Mouse (Mus musculus) kidney, embryonic 14.5 days (tissue): ENCODE results near the gene Wbp2. TPM values are rescaled to one million over a fixed set of nuclear protein-coding genes. Genes with fewer than 3 reads are reported as not detected.
A peak's percentile ranks its signal among the peaks of the same experiment; 100 is the strongest.

Source experiments
- ATAC-seq: fragments of 200-750 bp; cut with Nextera tagmentation; 2 replicates; pipeline ENCODE4 v1.8.0; 2017; ENCODE audit warnings: moderate number of reproducible peaks, mild to moderate bottlenecking, moderate TSS enrichment, moderate library complexity; ENCODE audit not compliant: low FRiP score, low TSS enrichment
- H3K27ac ChIP-seq: fragments of 300-500 bp; sonication (generic); 2 replicates; pipeline ENCODE4 v1.5.1; 2014; ENCODE audit warnings: low read depth, mild to moderate bottlenecking, low read length, moderate library complexity, mixed read lengths
- H3K27me3 ChIP-seq: fragments of 300-500 bp; sonication (generic); 2 replicates; pipeline ENCODE4 v1.6.1; 2014; ENCODE audit warnings: mild to moderate bottlenecking, low read length; ENCODE audit not compliant: control insufficient read depth, insufficient read depth
- H3K36me3 ChIP-seq: fragments of 300-500 bp; sonication (generic); 2 replicates; pipeline ENCODE4 v1.6.1; 2014; ENCODE audit warnings: low read length, mixed read lengths; ENCODE audit not compliant: control insufficient read depth, insufficient read depth
- H3K4me1 ChIP-seq: fragments of 300-500 bp; sonication (generic); 2 replicates; pipeline ENCODE4 v1.6.1; 2014; ENCODE audit warnings: low read length, mixed read lengths; ENCODE audit not compliant: control insufficient read depth, insufficient read depth
- H3K4me2 ChIP-seq: fragments of 300-500 bp; sonication (generic); replicated peaks from 2 replicates; pipeline ENCODE4 v1.6.1; 2014; ENCODE audit warnings: low read depth, mild to moderate bottlenecking, low read length
- H3K4me3 ChIP-seq: fragments of 300-500 bp; sonication (generic); 2 replicates; pipeline ENCODE4 v1.5.1; 2014; ENCODE audit warnings: mild to moderate bottlenecking, low read length
- H3K9ac ChIP-seq: fragments of 300-500 bp; sonication (generic); 2 replicates; pipeline ENCODE4 v1.6.1; 2014; ENCODE audit warnings: low read depth, mild to moderate bottlenecking, low read length, moderate library complexity
- H3K9me3 ChIP-seq: fragments of 300-500 bp; sonication (generic); 2 replicates; pipeline ENCODE4 v1.6.1; 2016; ENCODE audit warnings: low read length; ENCODE audit not compliant: control insufficient read depth
- WGBS: fragments of 180-500 bp; shearing (Covaris S2); extraction: QIAGEN DNeasy Blood & Tissue Kit; methylation state at CpG from one replicate; pipeline ENCODE4 v1.1.7; 2014; 5-methylcytosine and 5-hydroxymethylcytosine counted together
- polyA plus RNA-seq: library from polyadenylated mRNA; unstranded; fragments of >200 nt; fragmentation: Nextera tagmentation; extraction: Ambion mirVana; gene quantifications from 2 replicates; pipeline ENCODE4 v1.2.1, GENCODE M21; 2014

The Wbp2 gene
- polyA plus RNA-seq, 1 experiment from 2014 or later: 80.2 TPM

- Histone ChIP-seq H3K4me3 (peak within 1 kb of the TSS; percentile 27), H3K36me3 (peaks cover 39% of the 10 kb centered on the region), H3K4me1 (peaks cover 10% of the 10 kb centered on the region), H3K27me3 (no peaks in the 10 kb centered on the region), H3K4me2 (peak within 1 kb of the TSS; percentile 49), H3K27ac (peak within 1 kb of the TSS; percentile 37; the same call in 1 of the 2 replicates), H3K9me3 (no peaks in the 10 kb centered on the region), H3K9ac (peak within 1 kb of the TSS; percentile 50; the same call in 1 of the 2 replicates)
- no peak for ATAC-seq
- WGBS: 53% methylated on average over 22 of the region's 22 CpGs
Measured at GRCm38 (mm10) chr11:116077446-116078204, 9.2 kb downstream of the Wbp2 start, which contains the start of gene Unc13d. Gene Unc13d, minus strand, starts transcription at chr11:116077961.

GRCm38 (mm10) chr11:116076836-116077235, 10.0 kb downstream of the Wbp2 start:
- no peak overlapping the region for H3K4me2 ChIP-seq
- no peak for ATAC-seq
- H3K4me1 ChIP-seq: peaks cover 10% of the 10 kb centered on the region
- 84% methylated on average over 7 of the region's 7 CpGs for WGBS
- H3K27ac ChIP-seq: no peak overlapping the region
- peaks cover 32% of the 10 kb centered on the region for H3K36me3 ChIP-seq
- H3K27me3 ChIP-seq: no peaks in the 10 kb centered on the region
- H3K9me3 ChIP-seq: no peaks in the 10 kb centered on the region
- no peak overlapping the region for H3K9ac ChIP-seq
- no peak overlapping the region for H3K4me3 ChIP-seq

- WGBS: 66% methylated on average over 7 of the region's 7 CpGs
- ATAC-seq: no peak
- Histone ChIP-seq H3K27me3 (no peaks in the 10 kb centered on the region), H3K36me3 (peaks cover 26% of the 10 kb centered on the region), H3K4me2 (no peak overlapping the region), H3K27ac (no peak overlapping the region), H3K9ac (no peak overlapping the region), H3K4me1 (peaks cover 10% of the 10 kb centered on the region), H3K4me3 (no peak overlapping the region), H3K9me3 (no peaks in the 10 kb centered on the region)
Measured at GRCm38 (mm10) chr11:116076266-116076540, 10.6 kb downstream of the Wbp2 start.

GRCm38 (mm10) chr11:116075539-116076265, 11.1 kb downstream of the Wbp2 start:
- WGBS: 63% methylated on average over 20 of the region's 20 CpGs

GRCm38 (mm10) chr11:116074436-116074991, 12.3 kb downstream of the Wbp2 start:
- WGBS: 48% methylated on average over 7 of the region's 7 CpGs
- H3K4me1 ChIP-seq: peaks cover 10% of the 10 kb centered on the region
- H3K9ac ChIP-seq: no peak overlapping the region
- no peaks in the 10 kb centered on the region for H3K27me3 ChIP-seq
- no peak for ATAC-seq
- no peak overlapping the region for H3K27ac ChIP-seq
- no peak overlapping the region for H3K4me3 ChIP-seq
- no peaks in the 10 kb centered on the region for H3K9me3 ChIP-seq
- no peak overlapping the region for H3K4me2 ChIP-seq
- peaks cover 9% of the 10 kb centered on the region for H3K36me3 ChIP-seq

More at GRCm38 (mm10) chr11:116075539-116076265, 11.1 kb downstream of the Wbp2 start:
- Histone ChIP-seq H3K27me3 (no peaks in the 10 kb centered on the region), H3K9me3 (no peaks in the 10 kb centered on the region), H3K4me3 (no peak overlapping the region), H3K27ac (no peak overlapping the region), H3K4me1 (peaks cover 10% of the 10 kb centered on the region), H3K9ac (no peak overlapping the region), H3K36me3 (peaks cover 21% of the 10 kb centered on the region), H3K4me2 (no peak overlapping the region)
- no peak for ATAC-seq

GRCm38 (mm10) chr11:116072608-116073007, 14.2 kb downstream of the Wbp2 start:
- no peak for ATAC-seq

GRCm38 (mm10) chr11:116071510-116071909, 15.3 kb downstream of the Wbp2 start:
- no peaks in the 10 kb centered on the region for H3K36me3 ChIP-seq
- no peak overlapping the region for H3K4me2 ChIP-seq
- H3K4me1 ChIP-seq: no peaks in the 10 kb centered on the region
- WGBS: 63% methylated on average over 5 of the region's 5 CpGs
- no peaks in the 10 kb centered on the region for H3K27me3 ChIP-seq
- no peak overlapping the region for H3K4me3 ChIP-seq
- no peaks in the 10 kb centered on the region for H3K9me3 ChIP-seq
- ATAC-seq: no peak
- no peak overlapping the region for H3K9ac ChIP-seq
- H3K27ac ChIP-seq: no peak overlapping the region

More at GRCm38 (mm10) chr11:116072608-116073007, 14.2 kb downstream of the Wbp2 start:
- Histone ChIP-seq H3K27ac (no peak overlapping the region), H3K27me3 (no peaks in the 10 kb centered on the region), H3K4me1 (no peaks in the 10 kb centered on the region), H3K9ac (no peak overlapping the region), H3K9me3 (no peaks in the 10 kb centered on the region), H3K4me2 (no peak overlapping the region), H3K36me3 (no peaks in the 10 kb centered on the region), H3K4me3 (no peak overlapping the region)
- 93% methylated on average over 3 of the region's 3 CpGs for WGBS

- H3K9ac ChIP-seq: no peak overlapping the region
- WGBS: 85% methylated on average over 12 of the region's 12 CpGs
- no peak overlapping the region for H3K27ac ChIP-seq
- H3K27me3 ChIP-seq: no peaks in the 10 kb centered on the region
- H3K36me3 ChIP-seq: peaks cover 17% of the 10 kb centered on the region
- no peaks in the 10 kb centered on the region for H3K9me3 ChIP-seq
- no peak for ATAC-seq
- no peaks in the 10 kb centered on the region for H3K4me1 ChIP-seq
- no peak overlapping the region for H3K4me3 ChIP-seq
- H3K4me2 ChIP-seq: no peak overlapping the region
Measured at GRCm38 (mm10) chr11:116065345-116065744, 21.4 kb downstream of the Wbp2 start.
